Mouse (Mus musculus) thymus, adult 2 months (tissue): ENCODE data around the gene Id1.

Experiments
- CTCF ChIP-seq: fragments of 200-500 bp; IDR thresholded peaks from 2 replicates; pipeline ENCODE4 v1.5.1; 2012; ENCODE audit warnings: mild to moderate bottlenecking, control low read depth, low read length, moderate library complexity, borderline replicate concordance; ENCODE audit not compliant: control insufficient read depth, poor library complexity, insufficient read depth; ENCODE audit errors: extremely low read depth
- POLR2A ChIP-seq: fragments of 200-500 bp; IDR thresholded peaks from 2 replicates; pipeline ENCODE4 v1.6.1; 2012; ENCODE audit warnings: mild to moderate bottlenecking, low read length, control low read depth, moderate library complexity; ENCODE audit not compliant: control insufficient read depth, poor library complexity, insufficient read depth; ENCODE audit errors: extremely low read depth

- TF ChIP-seq POLR2A (no peak), CTCF (no peak)
Measured at GRCm38 (mm10) chr2:152776019-152776418, 40.0 kb downstream of the Id1 start.
